Mouse (Mus musculus): ENCODE data around the gene Crb2. TPM values are rescaled to one million over a fixed set of nuclear protein-coding genes. Genes with fewer than 3 reads are reported as not detected.

Gene Crb2
- polyA plus RNA-seq, 1 experiment = 2.7 TPM

DNA sequence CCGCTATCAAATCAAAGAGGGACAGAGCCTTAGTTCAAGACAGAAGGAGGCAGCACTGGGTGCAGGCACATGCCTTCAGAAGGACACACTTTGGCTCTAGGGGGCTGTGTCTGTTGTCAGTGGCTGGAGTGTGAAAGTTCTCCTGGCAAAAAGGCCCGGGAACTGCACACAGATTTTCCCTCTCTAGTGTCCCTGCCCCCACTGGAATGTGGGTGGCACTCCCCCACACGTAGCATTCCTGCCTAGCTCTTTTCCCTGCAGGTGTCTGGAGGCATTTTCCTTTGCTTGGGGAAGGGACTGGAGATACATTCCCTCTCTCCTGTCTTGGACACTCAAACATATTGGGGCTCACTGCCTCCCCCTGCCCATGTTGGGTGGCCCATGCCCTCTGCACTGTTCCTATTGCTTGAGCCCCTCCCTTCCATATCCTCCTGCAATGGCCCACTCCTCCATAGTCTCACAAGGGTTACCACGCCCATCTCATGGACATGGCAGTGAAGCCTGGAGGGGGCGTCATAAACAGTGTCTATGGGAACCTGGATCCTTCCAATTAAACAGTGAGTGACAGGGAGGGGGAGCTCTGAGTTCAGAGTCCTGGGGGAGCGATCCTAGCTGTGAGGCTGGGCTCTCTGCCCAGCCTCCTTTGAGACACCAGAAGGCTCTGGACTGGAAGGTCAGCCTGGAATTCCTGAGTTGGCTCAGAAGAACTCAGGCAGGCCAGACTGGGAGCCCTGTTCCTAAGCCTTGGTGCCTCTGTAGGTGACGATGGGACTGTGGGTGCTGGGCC, 12.3 kb downstream of the Crb2 start:
- Histone ChIP-seq H3K36me3 (ENCODE audit: control insufficient read depth, insufficient read depth, low read length) (no peaks in the 10 kb centered on the region), H3K27me3 (replicated peaks; ENCODE audit: control insufficient read depth, insufficient read depth, low read length) (no peaks in the 10 kb centered on the region), H3K4me1 (ENCODE audit: control insufficient read depth, insufficient read depth, low read length) (peaks cover 10% of the 10 kb centered on the region), H3K27ac (ENCODE audit: insufficient read depth, low read depth, low read length) (0 out of 2 replicates have a peak overlapping the region, but pooled peaks have one; percentile 17), H3K4me3 (ENCODE audit: insufficient read depth, low read depth, low read length) (no peak overlapping the region)
- peak; percentile 69 for DNase-seq
- TF ChIP-seq CTCF (conservative IDR thresholded peaks at IDR 0.05; ENCODE audit: insufficient read depth, insufficient read length, low read depth, low read length) (no peak), POLR2A (IDR thresholded peaks at IDR 0.05; ENCODE audit: low read depth, low read length) (no peak)
- WGBS = 33% methylated on average over 7 of the region's 7 CpGs

DNA sequence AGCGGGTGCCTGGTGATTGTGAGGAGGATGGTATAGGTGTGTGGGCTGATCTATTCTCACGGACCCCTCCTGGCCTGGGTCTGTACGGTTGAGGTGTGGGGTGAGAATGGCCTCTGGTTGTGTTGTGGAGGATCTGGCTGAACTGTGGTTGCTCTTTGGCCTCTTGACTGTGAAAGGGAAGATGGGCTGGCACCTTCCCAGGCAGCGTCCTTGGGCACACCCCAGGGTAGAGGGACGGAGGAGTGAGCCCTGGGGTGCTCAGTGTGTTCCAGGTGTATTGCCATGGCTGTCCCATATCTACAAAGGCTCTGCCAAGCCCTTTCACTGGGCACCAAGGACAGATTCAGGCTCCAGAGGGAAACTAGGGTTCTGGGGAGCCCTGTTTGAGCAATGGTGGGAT, 13.0 kb downstream of the Crb2 start:
- no peaks in the 10 kb centered on the region for H3K36me3 ChIP-seq (ENCODE audit: control insufficient read depth, insufficient read depth, low read length)
- DNase-seq = peak; percentile 59
- H3K4me1 ChIP-seq (ENCODE audit: control insufficient read depth, insufficient read depth, low read length) = peaks cover 10% of the 10 kb centered on the region
- WGBS = 66% methylated on average over 5 of the region's 5 CpGs
- 0 out of 2 replicates have a peak overlapping the region, but pooled peaks have one; percentile 17 for H3K27ac ChIP-seq (ENCODE audit: insufficient read depth, low read depth, low read length)
- H3K4me3 ChIP-seq (ENCODE audit: insufficient read depth, low read depth, low read length) = no peak overlapping the region
- no peaks in the 10 kb centered on the region for H3K27me3 ChIP-seq (replicated peaks; ENCODE audit: control insufficient read depth, insufficient read depth, low read length)
- no peak for TF ChIP-seq POLR2A (IDR thresholded peaks at IDR 0.05; ENCODE audit: low read depth, low read length)
- TF ChIP-seq CTCF (conservative IDR thresholded peaks at IDR 0.05; ENCODE audit: insufficient read depth, insufficient read length, low read depth, low read length) = no peak

DNA sequence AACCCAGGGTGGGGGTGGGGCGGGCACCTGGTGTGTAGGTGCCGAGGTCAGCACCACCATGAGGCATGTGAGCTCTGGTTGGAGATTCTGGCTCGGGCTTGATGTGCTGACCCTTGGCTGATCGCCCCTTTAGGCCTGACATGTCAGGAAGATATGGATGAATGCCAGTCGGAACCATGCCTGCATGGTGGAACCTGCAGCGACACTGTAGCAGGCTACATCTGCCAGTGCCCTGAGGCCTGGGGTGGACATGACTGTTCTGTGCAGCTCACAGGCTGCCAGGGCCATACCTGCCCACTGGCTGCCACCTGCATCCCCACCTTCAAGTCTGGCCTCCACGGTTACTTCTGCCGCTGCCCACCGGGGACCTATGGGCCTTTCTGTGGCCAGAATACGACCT, 13.9 kb downstream of the Crb2 start:
- H3K27me3 ChIP-seq (replicated peaks; ENCODE audit: control insufficient read depth, insufficient read depth, low read length) = no peaks in the 10 kb centered on the region
- no peak overlapping the region for H3K27ac ChIP-seq (ENCODE audit: insufficient read depth, low read depth, low read length)
- no peaks in the 10 kb centered on the region for H3K36me3 ChIP-seq (ENCODE audit: control insufficient read depth, insufficient read depth, low read length)
- no peak overlapping the region for H3K4me3 ChIP-seq (ENCODE audit: insufficient read depth, low read depth, low read length)
- TF ChIP-seq CTCF (conservative IDR thresholded peaks at IDR 0.05; ENCODE audit: insufficient read depth, insufficient read length, low read depth, low read length) = no peak
- TF ChIP-seq POLR2A (IDR thresholded peaks at IDR 0.05; ENCODE audit: low read depth, low read length) = no peak
- 79% methylated on average over 10 of the region's 10 CpGs for WGBS
- DNase-seq = no peak
- peaks cover 10% of the 10 kb centered on the region for H3K4me1 ChIP-seq (ENCODE audit: control insufficient read depth, insufficient read depth, low read length)

DNA sequence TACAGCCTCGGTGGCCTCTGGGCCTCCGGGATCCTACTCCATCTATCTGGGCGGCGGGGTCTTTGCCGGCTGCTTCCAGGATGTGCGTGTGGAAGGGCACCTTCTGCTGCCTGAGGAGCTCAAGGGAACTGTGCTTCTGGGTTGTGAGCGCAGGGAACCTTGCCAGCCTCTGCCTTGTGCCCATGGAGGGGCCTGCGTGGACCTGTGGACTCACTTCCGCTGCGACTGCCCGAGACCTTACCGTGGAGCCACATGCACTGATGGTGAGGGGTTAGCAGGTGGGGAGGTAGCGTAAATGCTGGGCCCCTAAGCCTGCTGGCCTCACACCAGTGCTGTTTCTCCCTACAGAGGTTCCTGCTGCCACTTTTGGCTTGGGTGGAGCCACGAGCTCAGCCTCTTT, 14.7 kb downstream of the Crb2 start:
- WGBS = 94% methylated on average over 14 of the region's 14 CpGs
- TF ChIP-seq CTCF (conservative IDR thresholded peaks at IDR 0.05; ENCODE audit: insufficient read depth, insufficient read length, low read depth, low read length) (no peak), POLR2A (IDR thresholded peaks at IDR 0.05; ENCODE audit: low read depth, low read length) (no peak)
- Histone ChIP-seq H3K27ac (ENCODE audit: insufficient read depth, low read depth, low read length) (no peak overlapping the region), H3K4me3 (ENCODE audit: insufficient read depth, low read depth, low read length) (no peak overlapping the region), H3K36me3 (ENCODE audit: control insufficient read depth, insufficient read depth, low read length) (no peaks in the 10 kb centered on the region), H3K27me3 (replicated peaks; ENCODE audit: control insufficient read depth, insufficient read depth, low read length) (no peaks in the 10 kb centered on the region), H3K4me1 (ENCODE audit: control insufficient read depth, insufficient read depth, low read length) (peaks cover 10% of the 10 kb centered on the region)
- no peak for DNase-seq

DNA sequence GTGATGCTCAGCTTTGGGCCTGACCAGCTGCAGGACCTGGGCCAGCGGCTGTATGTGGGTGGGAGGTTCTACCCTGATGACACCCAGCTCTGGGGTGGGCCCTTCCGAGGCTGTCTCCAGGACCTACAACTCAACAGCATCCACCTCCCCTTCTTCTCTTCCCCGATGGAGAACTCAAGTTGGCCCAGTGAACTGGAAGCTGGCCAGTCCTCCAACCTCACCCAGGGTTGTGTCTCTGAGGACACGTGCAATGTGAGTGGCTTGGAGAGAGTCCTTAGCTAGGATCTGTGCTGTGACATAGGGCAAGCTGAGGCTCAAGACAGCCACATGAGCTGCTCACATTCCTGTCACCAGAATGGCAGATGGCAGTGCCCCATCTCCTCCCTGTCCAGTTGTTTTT, 15.3 kb downstream of the Crb2 start:
- DNase-seq = no peak
- peaks cover 10% of the 10 kb centered on the region for H3K4me1 ChIP-seq (ENCODE audit: control insufficient read depth, insufficient read depth, low read length)
- no peaks in the 10 kb centered on the region for H3K36me3 ChIP-seq (ENCODE audit: control insufficient read depth, insufficient read depth, low read length)
- H3K27ac ChIP-seq (ENCODE audit: insufficient read depth, low read depth, low read length) = no peak overlapping the region
- no peak overlapping the region for H3K4me3 ChIP-seq (ENCODE audit: insufficient read depth, low read depth, low read length)
- WGBS = 82% methylated on average over 4 of the region's 4 CpGs
- TF ChIP-seq CTCF (conservative IDR thresholded peaks at IDR 0.05; ENCODE audit: insufficient read depth, insufficient read length, low read depth, low read length) (no peak), POLR2A (IDR thresholded peaks at IDR 0.05; ENCODE audit: low read depth, low read length) (no peak)
- no peaks in the 10 kb centered on the region for H3K27me3 ChIP-seq (replicated peaks; ENCODE audit: control insufficient read depth, insufficient read depth, low read length)

DNA sequence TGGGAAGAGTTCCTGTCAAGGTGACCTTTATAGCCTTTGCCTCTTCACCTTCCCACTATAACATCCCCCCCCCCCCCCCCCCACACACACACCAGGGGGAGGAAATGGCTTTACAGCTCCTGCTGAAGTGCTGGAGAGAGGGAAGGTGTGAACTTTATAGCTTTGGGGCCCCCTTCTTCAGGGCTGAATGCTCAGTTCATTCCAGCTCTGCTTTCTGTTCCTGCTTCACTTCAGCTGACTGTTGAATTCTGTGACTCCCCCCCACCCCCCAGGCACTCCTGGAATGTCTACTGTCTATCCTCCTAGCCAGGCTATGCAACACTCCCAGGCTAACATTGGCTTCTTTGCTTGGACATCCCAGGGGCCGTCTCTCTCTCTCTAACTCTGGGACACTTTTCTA, 20.0 kb downstream of the Crb2 start:
- TF ChIP-seq CTCF (conservative IDR thresholded peaks at IDR 0.05; ENCODE audit: insufficient read depth, insufficient read length, low read depth, low read length) = no peak
- no peak for TF ChIP-seq POLR2A (IDR thresholded peaks at IDR 0.05; ENCODE audit: low read depth, low read length)
- Histone ChIP-seq H3K27me3 (replicated peaks; ENCODE audit: control insufficient read depth, insufficient read depth, low read length) (no peaks in the 10 kb centered on the region), H3K27ac (ENCODE audit: insufficient read depth, low read depth, low read length) (no peak overlapping the region), H3K4me1 (ENCODE audit: control insufficient read depth, insufficient read depth, low read length) (no peaks in the 10 kb centered on the region), H3K4me3 (ENCODE audit: insufficient read depth, low read depth, low read length) (no peak overlapping the region), H3K36me3 (ENCODE audit: control insufficient read depth, insufficient read depth, low read length) (no peaks in the 10 kb centered on the region)
- WGBS = 29% methylated on average over 1 of the region's 1 CpGs
- DNase-seq = no peak

DNA sequence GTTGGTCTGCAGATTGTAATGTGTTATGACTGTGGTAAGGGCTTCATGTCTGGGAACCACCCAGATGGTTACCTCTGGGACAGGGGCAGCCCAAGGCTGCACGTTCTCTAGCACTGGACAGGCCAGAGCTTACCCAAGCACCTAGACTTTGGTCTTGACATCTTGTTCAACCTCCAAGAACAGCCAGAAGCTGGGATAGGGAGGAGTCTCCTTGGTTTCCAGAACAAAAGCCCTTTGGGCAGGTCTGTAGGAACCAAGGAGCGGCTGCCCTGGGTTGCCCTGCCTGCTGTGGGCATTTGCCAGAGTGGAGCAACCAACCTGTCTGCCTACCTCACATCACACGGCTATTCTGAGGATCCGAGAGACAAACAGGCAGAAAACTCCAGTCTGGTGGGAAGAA, 21.0 kb downstream of the Crb2 start:
- Histone ChIP-seq H3K4me3 (ENCODE audit: insufficient read depth, low read depth, low read length) (no peak overlapping the region), H3K4me1 (ENCODE audit: control insufficient read depth, insufficient read depth, low read length) (no peaks in the 10 kb centered on the region), H3K27ac (ENCODE audit: insufficient read depth, low read depth, low read length) (no peak overlapping the region), H3K27me3 (replicated peaks; ENCODE audit: control insufficient read depth, insufficient read depth, low read length) (no peaks in the 10 kb centered on the region), H3K36me3 (ENCODE audit: control insufficient read depth, insufficient read depth, low read length) (no peaks in the 10 kb centered on the region)
- TF ChIP-seq CTCF (conservative IDR thresholded peaks at IDR 0.05; ENCODE audit: insufficient read depth, insufficient read length, low read depth, low read length) (no peak), POLR2A (IDR thresholded peaks at IDR 0.05; ENCODE audit: low read depth, low read length) (no peak)
- 73% methylated on average over 4 of the region's 4 CpGs for WGBS
- DNase-seq = peak; percentile 53

Measured in kidney, adult 2 months (tissue).